Mouse (Mus musculus): Measurements from ENCODE around the gene Tacc2. TPM values are rescaled to one million over a fixed set of nuclear protein-coding genes. Genes with fewer than 3 reads are reported as not detected.
A peak's percentile ranks its signal among the peaks of the same experiment; 100 is the strongest.
"Not testable (repeated sequence)": the region's sequence is repeated elsewhere in the genome, so short reads cannot be mapped to it uniquely, and the experiment has no call there.

The Tacc2 gene
- polyA plus RNA-seq, 1 experiment: 28.9 TPM

DNA sequence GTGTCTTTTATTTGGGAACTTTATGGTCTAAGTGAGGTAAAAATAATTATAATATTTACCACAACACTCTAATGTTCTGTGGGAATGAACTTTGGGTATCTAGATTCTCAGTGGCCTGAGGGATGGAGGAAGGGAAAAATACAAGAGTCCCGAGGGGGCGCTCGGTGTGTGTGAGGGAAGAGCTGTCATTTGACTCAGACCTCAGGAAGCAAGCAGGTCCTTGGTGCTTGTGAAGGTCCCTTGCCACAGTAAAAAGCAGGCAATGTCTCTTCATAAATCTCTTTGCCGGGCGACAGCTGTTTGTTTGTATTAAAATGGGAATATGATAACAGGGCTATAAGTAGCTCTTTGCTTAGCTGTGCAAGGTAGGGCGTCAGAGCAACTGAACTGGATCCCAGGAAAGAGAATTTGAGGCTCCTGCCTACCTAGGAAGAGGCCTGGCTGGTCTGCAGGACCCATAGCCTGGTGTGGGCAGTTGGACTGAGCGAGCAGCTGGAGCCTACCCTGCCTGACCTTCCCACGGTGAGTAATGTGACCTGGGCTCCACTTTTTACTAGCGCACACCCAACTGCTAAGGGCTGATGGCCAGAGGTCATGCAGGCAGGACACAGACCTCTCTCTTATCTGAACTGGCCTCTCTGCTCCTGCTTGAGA is 8.3 kb upstream of the Tacc2 start:
- no peak for DNase-seq (ENCODE audit: low read depth, low spot score)
- 59% methylated on average over 9 of the region's 9 CpGs for WGBS

DNA sequence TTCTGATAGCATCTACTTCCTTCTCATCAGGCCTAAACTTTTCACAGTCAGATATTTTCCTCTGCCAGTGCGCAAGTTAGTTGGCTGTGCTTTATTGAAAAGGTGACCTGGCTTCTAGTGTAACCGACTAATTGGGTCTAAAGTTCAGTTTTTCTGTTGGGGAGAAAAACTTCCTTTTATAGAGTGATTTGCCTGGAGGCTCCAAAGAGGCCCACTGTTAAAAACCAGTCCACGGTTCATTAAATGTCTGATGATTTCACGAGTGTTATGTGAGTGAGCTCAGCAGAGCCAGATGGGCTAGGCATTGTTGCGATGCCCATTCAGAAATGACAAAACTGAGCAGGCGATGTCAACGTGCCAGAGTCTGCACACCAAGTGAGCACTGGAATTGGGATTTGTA is 6.8 kb upstream of the Tacc2 start:
- 53% methylated on average over 7 of the region's 7 CpGs for WGBS
- DNase-seq (ENCODE audit: low read depth, low spot score): no peak

DNA sequence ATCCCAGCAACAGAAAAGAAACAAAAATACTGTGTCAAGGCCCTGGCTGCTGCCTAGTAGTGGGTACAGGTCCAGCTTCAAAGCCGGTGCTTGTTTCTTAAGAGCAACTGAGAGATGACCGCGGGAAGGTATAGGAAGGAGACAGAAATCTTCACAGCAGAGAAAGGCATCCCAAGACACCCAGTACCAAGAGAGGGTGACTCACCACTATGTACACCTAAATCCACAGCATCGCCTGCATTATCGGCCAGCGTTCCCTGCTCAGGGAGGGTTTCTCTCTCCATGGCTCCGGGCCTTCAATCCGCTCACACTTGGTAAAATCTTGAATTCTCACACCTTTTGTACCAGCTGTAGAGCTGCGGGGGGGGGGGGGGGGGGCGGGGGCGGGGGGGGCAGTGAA is 4.4 kb upstream of the Tacc2 start, which contains the start of gene Nsmce4a:
Gene Nsmce4a (minus strand): TSS at position 298 of the 400 bp plus-strand sequence.
- WGBS: 71% methylated on average over 11 of the region's 11 CpGs

DNA sequence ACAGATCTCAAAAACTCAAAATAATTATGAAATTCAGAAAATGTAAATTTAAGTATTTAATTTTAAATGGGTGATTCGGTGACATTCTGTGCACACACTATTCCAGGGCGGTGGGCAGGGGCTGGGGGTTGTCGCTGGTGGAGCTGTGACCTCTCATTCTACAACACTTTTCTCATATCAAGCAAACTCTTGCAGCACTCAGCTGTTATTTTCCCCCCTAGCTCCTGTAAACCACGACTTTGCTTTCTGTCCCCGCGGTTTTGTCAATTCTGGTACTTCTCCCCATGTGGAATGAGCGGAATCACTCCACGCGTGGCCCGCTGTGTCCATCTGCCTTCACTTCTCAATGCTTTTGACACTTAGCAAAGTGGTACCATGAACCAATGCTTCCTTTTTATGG is 3.5 kb upstream of the Tacc2 start:
- DNase-seq (ENCODE audit: low read depth, low spot score): no peak
- WGBS: 97% methylated on average over 10 of the region's 10 CpGs

More for the DNA sequence above, 4.4 kb upstream of the Tacc2 start, which contains the start of gene Nsmce4a:
- DNase-seq (ENCODE audit: low read depth, low spot score): no peak

DNA sequence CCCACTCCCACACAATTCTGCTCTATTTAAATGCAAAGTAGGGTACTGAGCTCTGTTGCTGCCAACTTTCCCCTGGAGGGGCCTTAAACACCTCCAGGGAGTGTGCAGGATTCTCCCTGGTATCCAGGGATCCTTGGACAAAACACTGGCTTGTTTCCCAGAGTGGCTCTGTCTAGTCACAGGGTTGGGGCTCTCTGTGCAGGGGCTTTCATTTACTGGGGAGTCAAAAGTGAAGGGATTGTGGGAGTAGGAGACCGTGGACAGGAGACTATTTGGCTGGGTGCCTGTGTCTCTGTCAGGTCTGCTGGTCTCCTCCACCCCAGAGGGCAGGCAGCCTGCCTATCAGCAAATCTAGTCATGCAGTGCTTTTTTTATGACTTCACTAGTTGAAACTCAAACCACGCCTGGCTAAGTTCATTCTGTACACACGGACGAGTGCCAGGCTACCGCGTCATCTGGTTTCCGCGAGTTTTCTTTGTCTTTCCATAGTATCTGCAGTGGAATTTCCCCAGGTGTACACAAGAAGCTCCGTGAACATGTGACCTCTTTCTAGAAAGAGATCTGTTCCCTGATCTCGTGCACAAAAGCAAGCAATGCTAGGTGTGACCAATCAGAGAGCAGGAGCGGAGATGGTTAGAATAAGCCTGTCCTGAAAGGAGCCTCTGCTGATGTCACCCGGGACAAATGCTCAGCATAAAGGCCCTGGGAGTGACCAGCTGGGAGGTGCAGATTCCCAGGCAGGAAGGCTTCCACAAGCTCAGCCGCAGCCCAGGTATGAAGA is 2.8 kb upstream of the Tacc2 start:
- DNase-seq (ENCODE audit: low read depth, low spot score): peak; percentile 88
- WGBS: 12% methylated on average over 13 of the region's 13 CpGs

DNA sequence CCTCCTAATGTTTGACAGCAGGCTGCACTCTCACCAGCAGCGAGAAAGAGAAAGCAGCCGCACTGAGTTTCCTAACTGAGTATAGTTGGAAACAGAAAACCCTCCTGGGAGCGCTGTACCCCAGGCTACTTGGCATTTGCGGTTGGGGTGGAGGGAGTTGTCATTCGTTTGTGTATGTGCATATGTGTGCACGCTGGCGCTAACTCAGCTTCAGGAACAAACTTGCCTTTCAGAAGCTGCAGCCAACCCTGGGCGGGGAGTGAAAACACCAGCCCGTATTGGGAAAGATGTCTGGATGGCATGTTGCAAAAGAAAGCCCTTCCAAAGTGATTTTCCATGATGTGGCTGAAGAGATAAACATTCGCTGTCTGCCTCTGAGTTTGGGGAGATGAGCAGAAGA is 257 bp upstream of the Tacc2 start:
- DNase-seq (ENCODE audit: low read depth, low spot score): no peak
- WGBS: 7% methylated on average over 10 of the region's 10 CpGs

DNA sequence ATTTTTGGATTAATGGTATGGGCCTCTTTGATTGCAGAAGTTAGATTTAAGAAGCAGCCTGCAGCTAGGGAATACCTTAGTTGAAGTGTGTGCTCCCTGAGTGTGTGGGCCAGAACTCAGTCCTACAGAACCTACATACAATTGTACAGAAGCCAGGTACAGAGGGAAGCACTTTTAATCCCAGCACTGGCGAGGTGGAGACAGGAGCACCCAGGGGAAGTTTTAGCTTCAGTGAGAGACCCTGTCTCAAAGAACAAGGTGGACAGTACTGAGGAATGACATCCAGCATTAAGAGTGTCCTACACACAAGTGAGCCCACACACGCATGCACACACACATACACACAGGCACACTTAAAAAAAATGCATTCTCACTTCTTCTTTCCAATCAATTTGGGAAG is 828 bp downstream of the Tacc2 start:
- no peak for DNase-seq (ENCODE audit: low read depth, low spot score)
- WGBS: 73% methylated on average over 2 of the region's 2 CpGs

DNA sequence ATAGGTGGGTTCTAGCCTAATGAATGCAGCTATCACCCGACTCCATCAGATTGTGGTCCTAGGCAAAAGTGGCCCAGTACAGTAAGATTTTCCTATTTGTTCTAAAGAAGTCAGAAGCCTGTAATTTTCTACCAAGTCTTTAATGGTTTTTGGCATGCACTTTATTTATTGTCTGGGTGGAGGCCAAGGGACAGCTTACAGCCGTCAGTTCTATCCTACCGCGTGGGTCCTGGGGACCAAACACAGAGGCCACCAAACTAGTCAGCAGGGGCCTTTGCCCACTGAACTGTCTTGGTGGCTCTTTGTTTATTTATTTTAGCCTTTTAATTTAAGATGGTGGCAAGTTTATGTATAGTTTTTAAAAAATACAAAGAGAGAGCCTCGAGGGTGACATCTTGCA is 1.4 kb downstream of the Tacc2 start:
- 13% methylated on average over 5 of the region's 5 CpGs for WGBS
- DNase-seq (ENCODE audit: low read depth, low spot score): no peak

DNA sequence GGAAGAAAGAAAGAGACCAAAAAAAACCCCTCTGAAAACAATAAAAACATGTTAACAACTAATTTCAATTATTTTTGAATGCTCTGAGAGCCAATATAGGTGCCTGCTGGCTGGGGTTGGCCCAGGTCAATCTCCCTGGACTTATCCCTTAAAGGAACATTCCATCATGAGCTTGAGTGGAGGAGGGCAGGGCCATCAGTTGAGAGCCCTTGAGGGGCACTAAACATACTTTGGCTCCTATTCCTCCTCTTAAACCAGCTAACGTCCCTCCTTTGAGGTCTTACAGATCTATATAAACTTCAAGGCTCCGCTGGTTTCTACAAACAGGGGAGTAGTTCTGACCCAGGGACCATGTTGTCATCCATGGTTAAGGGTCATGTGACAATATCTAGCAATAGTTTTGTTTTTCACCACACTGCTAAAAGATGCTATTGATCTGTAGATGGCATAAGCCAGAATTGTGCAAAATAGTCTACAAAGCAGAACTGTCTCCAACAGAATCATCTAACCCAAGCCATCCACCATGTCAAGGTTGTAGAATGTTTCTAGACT is 9.4 kb downstream of the Tacc2 start:
- no peak for DNase-seq (ENCODE audit: low read depth, low spot score)
- WGBS: 89% methylated on average over 2 of the region's 2 CpGs

DNA sequence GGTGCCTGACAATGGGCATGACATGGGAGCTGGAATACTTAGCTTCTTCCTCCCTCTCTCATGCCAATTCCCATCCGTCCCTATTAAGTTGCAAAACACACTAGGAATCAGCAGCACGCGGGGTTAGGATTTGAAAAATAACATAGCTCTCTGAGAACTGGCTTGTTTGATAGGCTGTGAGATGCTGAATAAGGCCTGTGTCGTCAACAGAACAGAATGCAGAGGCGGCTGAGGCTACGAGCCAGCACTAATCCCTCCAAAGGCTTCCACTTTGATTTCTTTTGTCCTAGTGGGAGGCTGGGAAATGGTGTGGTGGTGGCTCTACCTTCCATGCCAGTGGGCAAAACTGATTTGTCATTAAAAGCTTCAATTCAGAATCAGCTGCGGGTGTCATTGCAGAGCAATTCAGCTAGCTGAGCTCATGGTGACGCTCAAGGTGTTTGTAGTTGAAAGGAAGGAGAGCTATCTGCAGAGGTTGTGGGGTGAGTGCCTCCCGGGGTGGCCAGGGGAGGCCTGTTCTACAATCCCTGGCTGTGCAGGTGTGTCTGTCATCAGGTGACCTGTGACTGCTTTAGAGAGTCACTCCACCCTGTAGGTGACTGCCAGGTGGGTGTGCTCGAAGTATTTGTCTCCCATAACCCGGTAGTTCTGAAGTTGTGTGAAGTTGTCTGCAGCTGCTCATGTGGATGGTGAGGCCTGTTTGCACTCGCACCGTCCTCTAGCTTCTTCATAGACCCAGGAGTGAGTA is 13.0 kb downstream of the Tacc2 start:
- 48% methylated on average over 13 of the region's 13 CpGs for WGBS
- DNase-seq (ENCODE audit: low read depth, low spot score): no peak

DNA sequence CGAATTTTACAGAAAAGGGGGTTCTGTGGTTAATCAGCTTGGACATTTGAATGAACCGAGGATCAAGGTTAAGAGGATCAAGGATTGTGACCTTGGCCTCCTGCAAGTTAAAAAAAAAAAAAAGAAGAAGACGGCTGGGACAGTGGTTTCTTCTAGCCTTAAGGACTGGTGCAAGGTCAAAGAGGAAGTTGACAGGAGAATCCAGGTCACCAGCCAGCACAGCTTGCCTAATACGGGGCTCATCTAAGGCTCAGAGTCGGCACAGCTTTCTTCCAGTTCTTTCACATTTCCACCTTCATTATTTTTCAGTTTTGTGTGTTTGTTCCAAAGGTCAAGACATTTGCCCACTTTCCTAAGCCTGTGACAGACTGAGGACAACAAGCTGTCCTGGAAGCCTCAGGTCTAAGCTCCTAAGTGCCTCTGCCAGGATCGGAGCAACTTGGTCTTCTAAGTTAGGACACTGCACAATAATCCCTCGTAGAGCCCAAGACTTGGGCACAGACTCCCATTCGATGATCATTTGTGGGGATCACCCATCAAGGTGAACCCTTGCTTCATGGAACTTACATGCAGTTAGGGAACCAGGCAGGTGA is 13.7 kb downstream of the Tacc2 start:
- no peak for DNase-seq (ENCODE audit: low read depth, low spot score)
- 37% methylated on average over 8 of the region's 8 CpGs for WGBS

DNA sequence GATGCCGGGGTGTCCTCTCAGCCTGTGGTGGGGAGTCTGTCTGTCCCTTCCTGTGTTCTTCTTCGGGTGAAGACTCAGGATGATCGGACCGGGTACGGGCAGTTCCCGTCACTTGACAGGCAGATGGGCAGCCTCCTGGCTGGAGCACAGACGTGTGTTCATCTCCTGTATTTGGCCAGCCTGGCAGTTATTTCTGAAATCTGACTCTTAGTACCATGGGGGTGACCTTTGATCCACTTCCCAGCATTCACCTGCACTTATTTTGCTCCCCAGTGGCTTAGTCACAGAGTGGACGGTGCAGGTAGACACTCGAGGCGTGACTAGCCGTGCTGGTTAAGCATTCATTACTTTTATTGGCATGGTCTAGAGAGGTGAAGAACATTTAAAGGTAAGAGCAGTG is 15.7 kb downstream of the Tacc2 start:
- WGBS: no CpG with 5 or more reads among the region's 11 CpGs

DNA sequence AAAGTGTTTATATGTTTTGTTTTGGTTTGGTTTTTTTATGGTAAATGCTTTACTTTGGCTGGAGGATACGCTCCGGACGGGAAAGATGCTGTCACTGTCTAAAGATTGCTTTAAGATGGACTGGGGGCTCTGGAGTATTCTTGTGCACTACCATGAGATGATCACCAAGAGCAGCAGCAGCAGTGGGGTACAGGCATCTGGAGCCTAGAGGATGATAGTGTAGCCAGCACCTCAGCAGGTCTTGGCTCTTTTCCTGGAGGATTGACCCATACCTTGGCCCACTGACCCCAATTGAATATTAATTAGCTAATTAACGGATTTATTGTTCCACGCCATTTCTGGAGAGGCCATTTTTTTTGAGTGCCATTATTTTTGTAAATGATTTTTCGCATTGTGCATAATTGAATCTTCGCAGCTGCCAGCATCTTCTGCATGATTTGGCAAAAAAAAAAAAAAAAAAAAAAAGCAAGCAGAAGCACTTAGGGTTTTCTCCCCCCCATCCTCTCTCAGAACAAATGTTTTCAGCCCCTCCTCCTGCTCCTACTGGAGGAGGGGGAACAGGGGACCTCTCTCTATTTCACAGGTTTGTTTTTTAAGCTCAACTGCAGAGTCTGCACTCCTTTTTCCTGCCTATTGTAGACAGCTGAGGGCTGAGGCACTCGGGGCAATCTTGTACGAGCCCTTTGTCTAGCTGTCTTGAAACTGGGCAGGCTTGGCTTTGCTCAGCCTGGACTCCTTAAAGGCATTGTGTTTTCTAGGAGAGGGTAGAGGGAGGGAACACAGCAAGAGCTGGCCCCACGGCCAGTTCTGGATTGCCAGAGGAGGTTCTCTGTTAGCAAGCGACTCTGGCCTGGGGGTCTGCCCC is 16.4 kb downstream of the Tacc2 start:
- not testable (repeated sequence) for DNase-seq (ENCODE audit: low read depth, low spot score)
- WGBS: 71% methylated on average over 8 of the region's 11 CpGs

More for the DNA sequence above, 15.7 kb downstream of the Tacc2 start:
- DNase-seq (ENCODE audit: low read depth, low spot score): not testable (repeated sequence)

DNA sequence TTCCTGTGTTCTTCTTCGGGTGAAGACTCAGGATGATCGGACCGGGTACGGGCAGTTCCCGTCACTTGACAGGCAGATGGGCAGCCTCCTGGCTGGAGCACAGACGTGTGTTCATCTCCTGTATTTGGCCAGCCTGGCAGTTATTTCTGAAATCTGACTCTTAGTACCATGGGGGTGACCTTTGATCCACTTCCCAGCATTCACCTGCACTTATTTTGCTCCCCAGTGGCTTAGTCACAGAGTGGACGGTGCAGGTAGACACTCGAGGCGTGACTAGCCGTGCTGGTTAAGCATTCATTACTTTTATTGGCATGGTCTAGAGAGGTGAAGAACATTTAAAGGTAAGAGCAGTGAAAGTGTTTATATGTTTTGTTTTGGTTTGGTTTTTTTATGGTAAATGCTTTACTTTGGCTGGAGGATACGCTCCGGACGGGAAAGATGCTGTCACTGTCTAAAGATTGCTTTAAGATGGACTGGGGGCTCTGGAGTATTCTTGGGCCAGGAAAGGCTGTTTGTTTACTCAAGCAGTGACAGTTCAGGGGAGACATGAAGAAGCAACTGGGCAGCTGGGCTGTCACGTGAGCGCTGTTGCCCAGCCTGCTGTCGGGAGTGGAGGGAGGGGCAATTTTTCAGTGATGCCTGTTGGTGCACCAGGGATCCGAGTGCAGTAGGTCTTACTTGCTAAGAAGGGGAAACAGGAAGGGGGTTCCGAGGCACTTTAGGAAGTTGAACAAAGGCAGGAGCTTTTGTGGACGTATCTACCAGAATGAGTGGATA is 19.0 kb downstream of the Tacc2 start:
- WGBS: 31% methylated on average over 9 of the region's 19 CpGs

DNA sequence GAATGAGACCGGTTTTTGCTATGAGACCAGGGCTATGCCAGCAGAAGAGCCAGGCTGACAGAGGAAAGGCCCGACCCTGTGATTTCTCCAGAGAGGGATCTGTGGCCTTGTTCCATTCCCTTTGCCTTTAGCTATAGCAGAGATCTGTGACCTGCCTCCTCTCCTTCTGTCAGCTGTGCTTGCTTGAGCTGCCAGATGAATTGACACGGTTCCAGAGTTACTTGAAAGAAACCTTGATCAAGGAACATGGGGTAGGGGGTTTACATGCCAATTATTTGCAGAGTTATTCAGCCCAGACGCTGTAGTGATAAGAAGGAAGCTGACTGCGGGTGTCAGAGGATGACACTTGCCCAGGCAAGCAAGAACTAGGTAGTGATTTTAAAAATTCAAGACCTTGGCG is 20.3 kb downstream of the Tacc2 start:
- 84% methylated on average over 6 of the region's 6 CpGs for WGBS
- no peak for DNase-seq (ENCODE audit: low read depth, low spot score)

More for the DNA sequence above, 19.0 kb downstream of the Tacc2 start:
- DNase-seq (ENCODE audit: low read depth, low spot score): not testable (repeated sequence)

DNA sequence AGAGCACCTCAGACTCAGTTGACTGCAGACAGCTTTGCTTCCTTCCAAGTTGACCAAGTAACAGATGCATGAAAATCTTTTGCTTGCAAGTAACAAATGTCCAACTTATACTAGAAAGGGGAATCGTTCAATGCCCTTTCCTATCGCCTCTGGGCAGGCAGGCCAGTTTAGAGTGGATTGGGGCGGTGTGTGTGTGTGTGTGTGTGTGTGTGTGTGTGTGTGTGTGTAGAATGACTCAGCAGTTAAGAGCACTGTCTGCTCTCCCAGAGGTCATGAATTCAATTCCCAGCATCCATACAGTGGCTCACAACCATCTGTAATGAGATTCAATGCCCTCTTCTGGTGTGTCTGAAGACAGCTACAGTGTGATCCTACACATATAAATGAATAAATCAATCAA is 22.8 kb downstream of the Tacc2 start:
- no peak for DNase-seq (ENCODE audit: low read depth, low spot score)
- WGBS: 64% methylated on average over 3 of the region's 3 CpGs

DNA sequence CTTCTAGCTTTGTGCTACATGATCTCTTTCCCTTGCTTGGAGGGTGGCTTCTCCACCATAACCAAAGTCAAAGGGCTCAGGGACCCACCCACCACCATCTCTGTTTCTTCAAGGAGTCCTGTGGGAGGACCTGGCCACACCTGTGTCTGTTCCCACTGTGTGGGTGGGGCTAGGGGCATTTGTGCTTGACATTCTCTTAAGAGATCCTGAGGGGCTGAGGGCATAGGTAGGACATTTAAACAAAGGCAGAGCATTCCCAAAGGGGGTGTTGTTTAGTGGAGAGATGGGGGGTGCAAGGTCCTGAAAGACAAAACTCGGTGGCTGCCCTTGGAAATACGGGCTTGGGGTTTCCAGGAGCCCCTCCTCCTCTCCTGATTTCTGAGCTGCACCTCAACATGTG is 23.3 kb downstream of the Tacc2 start:
- DNase-seq (ENCODE audit: low read depth, low spot score): no peak
- WGBS: 74% methylated on average over 2 of the region's 2 CpGs

DNA sequence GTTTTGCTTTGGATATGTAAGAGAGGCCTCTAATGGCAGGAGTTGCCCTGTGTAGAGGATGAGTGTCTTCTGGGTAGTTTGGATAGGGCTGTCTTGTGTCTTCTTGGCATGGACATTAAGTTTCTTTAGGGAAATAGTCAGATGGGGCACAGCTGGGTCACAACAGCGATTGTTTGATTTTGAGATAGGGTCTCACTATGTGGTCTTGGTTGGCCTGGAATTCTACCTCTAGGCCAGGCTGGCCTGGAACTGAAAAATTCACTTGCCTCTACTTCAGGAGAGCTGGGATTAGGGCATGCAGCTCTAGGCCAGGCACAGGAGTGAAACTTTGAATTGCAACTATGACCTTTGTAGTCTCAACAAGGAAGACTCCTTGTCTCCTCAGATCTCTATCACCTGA is 25.6 kb downstream of the Tacc2 start:
- DNase-seq (ENCODE audit: low read depth, low spot score): no peak
- 88% methylated on average over 1 of the region's 1 CpGs for WGBS
